ENCODE assay signal across 8 mouse cellular contexts in the genomic region with DNA sequence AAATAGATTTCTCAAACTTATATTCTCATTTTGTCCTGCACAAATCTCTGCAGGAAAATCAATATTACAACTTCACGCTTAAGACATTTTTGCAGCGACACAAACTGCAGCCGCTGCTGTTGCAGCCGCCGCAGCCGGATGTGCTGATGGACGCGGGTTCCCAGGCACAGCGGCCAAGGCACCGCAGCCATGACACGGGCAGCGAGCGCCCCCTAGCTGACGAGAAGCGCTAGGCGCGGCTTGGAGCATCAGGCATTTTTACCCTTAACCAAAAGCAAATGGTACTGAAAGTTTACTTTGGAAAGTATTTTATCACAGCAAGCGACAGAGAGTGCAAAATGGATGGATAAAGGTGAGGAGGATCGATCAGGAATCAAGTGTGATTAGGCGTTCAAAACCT. TPM values are rescaled to one million over a fixed set of nuclear protein-coding genes. Genes with fewer than 3 reads are reported as not detected.
A peak's percentile ranks its signal among the peaks of the same experiment; 100 is the strongest.
DNase-seq lines count a peak whose midpoint lies in the region; ATAC-seq and TF ChIP-seq lines count a peak whose summit lies in the region.

No protein-coding gene starts in this region.

- H3K9me3 ChIP-seq in ES-Bruce4 (replicated peaks; ENCODE audit: control insufficient read depth, insufficient read depth, low read length, poor library complexity, severe bottlenecking): no peaks in the 10 kb centered on the region
- H3K9me3 ChIP-seq in forebrain, embryonic 15.5 days: no peaks in the 10 kb centered on the region
- no peaks in the 10 kb centered on the region for H3K9me3 ChIP-seq in hindbrain, embryonic 11.5 days (ENCODE audit: control insufficient read depth, low read length)

- 1% methylated on average over 20 of the region's 20 CpGs for WGBS in forebrain, embryonic 15.5 days
- WGBS in hindbrain, embryonic 11.5 days: 2% methylated on average over 20 of the region's 20 CpGs

- TF ChIP-seq CTCF in ES-Bruce4 (IDR thresholded peaks at IDR 0.05; ENCODE audit: low read depth, low read length): peak; percentile 96

- H3K9ac ChIP-seq in ES-Bruce4 (ENCODE audit: low read depth, poor library complexity, severe bottlenecking): no peak overlapping the region
- H3K9ac ChIP-seq in forebrain, embryonic 15.5 days (replicated peaks): peak overlapping the region; percentile 96
- H3K9ac ChIP-seq in hindbrain, embryonic 11.5 days (ENCODE audit: low read depth, low read length): no peak overlapping the region

- peak; percentile 19 for DNase-seq in c-Kit-positive CD71-positive TER-119-positive erythroid progenitor cells, embryonic 14.5 days (ENCODE audit: low spot score)
- DNase-seq in hindbrain, embryonic 11.5 days (ENCODE audit: low spot score): peak; percentile 92
- peak; percentile 66 for DNase-seq in layer of hippocampus, adult 9-10 months (ENCODE audit: low spot score)
- peak; percentile 79 for DNase-seq in lung, postnatal 10 days
- peak; percentile 85 for DNase-seq in retina, postnatal 1 day
- DNase-seq in thymus, postnatal 25 days: peak; percentile 95

- peaks cover 11% of the 10 kb centered on the region for H3K27me3 ChIP-seq in ES-Bruce4 (ENCODE audit: control insufficient read depth, insufficient read depth, low read length, poor library complexity, severe bottlenecking)
- H3K27me3 ChIP-seq in forebrain, embryonic 15.5 days: no peaks in the 10 kb centered on the region
- peaks cover 12% of the 10 kb centered on the region; the same call in 1 of the 2 replicates for H3K27me3 ChIP-seq in hindbrain, embryonic 11.5 days (ENCODE audit: control insufficient read depth, insufficient read depth, low read length)

- no peak for TF ChIP-seq POLR2A in ES-Bruce4 (IDR thresholded peaks at IDR 0.05; ENCODE audit: insufficient read depth, low read length)

- no peak overlapping the region for H3K4me3 ChIP-seq in ES-Bruce4 (ENCODE audit: low read depth, low read length)
- H3K4me3 ChIP-seq in forebrain, embryonic 15.5 days: peak overlapping the region; percentile 97
- H3K4me3 ChIP-seq in hindbrain, embryonic 11.5 days (ENCODE audit: low read depth, low read length): no peak overlapping the region

- ATAC-seq in forebrain, embryonic 15.5 days (replicated peaks): peak; percentile 54; the same call in 1 of the 2 replicates
- ATAC-seq in hindbrain, embryonic 11.5 days (ENCODE audit: low FRiP score): no peak

- H3K36me3 ChIP-seq in ES-Bruce4 (ENCODE audit: control insufficient read depth, insufficient read depth, low read length, poor library complexity, severe bottlenecking): no peaks in the 10 kb centered on the region
- no peaks in the 10 kb centered on the region for H3K36me3 ChIP-seq in forebrain, embryonic 15.5 days
- H3K36me3 ChIP-seq in hindbrain, embryonic 11.5 days (ENCODE audit: control insufficient read depth, insufficient read depth, low read length): no peaks in the 10 kb centered on the region

- TF ChIP-seq EP300 in ES-Bruce4 (IDR thresholded peaks at IDR 0.05; ENCODE audit: insufficient read depth, low read depth, low read length): peak; percentile 50; the same call in 1 of the 2 replicates

- H3K27ac ChIP-seq in ES-Bruce4 (ENCODE audit: insufficient read depth, low read length): no peak overlapping the region
- H3K27ac ChIP-seq in forebrain, embryonic 15.5 days (replicated peaks): peak overlapping the region; percentile 99
- H3K27ac ChIP-seq in hindbrain, embryonic 11.5 days (ENCODE audit: low read depth, low read length): no peak overlapping the region

- H3K4me2 ChIP-seq in forebrain, embryonic 15.5 days (replicated peaks): peak overlapping the region; percentile 87
- no peak overlapping the region; the same call in 1 of the 2 replicates for H3K4me2 ChIP-seq in hindbrain, embryonic 11.5 days (replicated peaks; ENCODE audit: low read depth, low read length)

- H3K4me1 ChIP-seq in ES-Bruce4 (ENCODE audit: control insufficient read depth, insufficient read depth, low read length): no peaks in the 10 kb centered on the region
- peaks cover 58% of the 10 kb centered on the region for H3K4me1 ChIP-seq in forebrain, embryonic 15.5 days
- peaks cover 2% of the 10 kb centered on the region; the same call in 1 of the 2 replicates for H3K4me1 ChIP-seq in hindbrain, embryonic 11.5 days (replicated peaks; ENCODE audit: control insufficient read depth, insufficient read depth, low read length)

RNA-seq across cellular contexts. Expression of gene Bcl11b, which starts 4.7 kb away (rescaled TPM):
- polyA plus RNA-seq in ES-Bruce4 (2011; ENCODE audit: insufficient read depth, insufficient read length, low read depth, missing spikeins): 0.69 and 0.79 TPM in 2 replicates
- 109 and 117 TPM in 2 replicates for polyA plus RNA-seq in forebrain, embryonic 15.5 days (2015; fragmentation: Nextera tagmentation; extraction: Ambion mirVana)
- 6.8 and 8.4 TPM in 2 replicates for polyA plus RNA-seq in hindbrain, embryonic 11.5 days (2014; fragmentation: Nextera tagmentation; extraction: Ambion mirVana)

Comparison
In these comparisons a context has a peak if more than half of its experiments do, and no peak if none do; other contexts are left out.
1. DNase-seq: peak in every context shown above with its lines; median percentile 95 in thymus, postnatal 25 days; 92 in hindbrain, embryonic 11.5 days; 85 in retina, postnatal 1 day; 79 in lung, postnatal 10 days; 66 in layer of hippocampus, adult 9-10 months; 19 in c-Kit-positive CD71-positive TER-119-positive erythroid progenitor cells, embryonic 14.5 days.
2. RNA of gene Bcl11b, which starts 4.7 kb away (polyA plus RNA-seq): 109 to 117 TPM in forebrain, embryonic 15.5 days; 6.8 to 8.4 TPM in hindbrain, embryonic 11.5 days and 0.69 to 0.79 TPM in ES-Bruce4; every median in the first group is over 10 times any median in the second.